Mouse (Mus musculus) testis, adult 2 months (tissue): ENCODE results near the gene Stc2.

Experiments used
- CTCF ChIP-seq: fragments of 200-500 bp; IDR thresholded peaks from 2 replicates; pipeline ENCODE4 v1.5.1; 2012; ENCODE audit warnings: low read depth, mild to moderate bottlenecking, inconsistent platforms, low read length, moderate library complexity; ENCODE audit not compliant: control insufficient read depth, insufficient read depth, insufficient replicate concordance
- POLR2A ChIP-seq: fragments of 200-500 bp; IDR thresholded peaks from 2 replicates; pipeline ENCODE4 v1.6.1; 2012; ENCODE audit warnings: low read depth, mild to moderate bottlenecking, inconsistent platforms, low read length, moderate library complexity; ENCODE audit not compliant: control insufficient read depth

GRCm38 (mm10) chr11:31356866-31357265, 13.0 kb downstream of the Stc2 start:
- no peak for TF ChIP-seq POLR2A
- no peak for TF ChIP-seq CTCF
